Mouse (Mus musculus) liver, adult 2 months (tissue): ENCODE results near the gene Alms1.

Experiments used
- CTCF ChIP-seq: fragments of 200-500 bp; IDR thresholded peaks from 2 replicates; pipeline ENCODE4 v1.5.1; 2011; ENCODE audit warnings: low read depth, low read length, control low read depth
- POLR2A ChIP-seq: fragments of 200-500 bp; IDR thresholded peaks from 2 replicates; pipeline ENCODE4 v1.6.1; 2011; ENCODE audit warnings: low read length, control low read depth; ENCODE audit not compliant: insufficient read depth; ENCODE audit errors: extremely low read depth

DNA sequence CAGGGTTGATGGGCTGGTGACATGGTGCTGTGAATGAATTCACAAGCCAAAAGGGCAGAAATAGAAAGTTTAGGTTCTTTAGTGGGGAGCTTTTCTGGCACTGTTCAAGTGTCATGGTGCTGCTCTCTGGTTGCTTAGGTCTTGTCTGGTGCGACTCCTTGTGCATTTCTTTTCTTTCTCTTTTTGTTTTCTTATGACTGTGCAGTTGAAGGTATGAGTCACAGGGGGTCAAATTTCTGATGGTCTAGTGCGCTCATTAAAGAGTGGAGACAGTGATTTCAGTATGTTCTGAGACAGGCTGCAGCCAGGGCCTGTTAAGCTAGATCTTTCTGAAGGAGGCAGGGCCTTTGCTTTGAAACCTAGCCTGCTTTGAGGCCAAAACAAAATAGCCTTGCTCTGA is 2.8 kb downstream of the Alms1 start:
- TF ChIP-seq POLR2A: no peak
- no peak for TF ChIP-seq CTCF
